Mouse (Mus musculus) adrenal gland, postnatal 25 days (tissue): ENCODE measurements around the gene Tmem199. TPM values are rescaled to one million over a fixed set of nuclear protein-coding genes. Genes with fewer than 3 reads are reported as not detected.
A peak's percentile ranks its signal among the peaks of the same experiment; 100 is the strongest.

ENCODE experiments used
- DNase-seq: peaks from one replicate; pipeline ENCODE4 v3.0.0; 2021; ENCODE audit warnings: mixed read lengths
- total RNA-seq: library from RNA; stranded (reverse); gene quantifications from 2 replicates; pipeline ENCODE4 v1.2.3, GENCODE M21; 2021

Gene Tmem199
- total RNA-seq, 1 experiment from 2014 or later = 32.1 TPM

DNA sequence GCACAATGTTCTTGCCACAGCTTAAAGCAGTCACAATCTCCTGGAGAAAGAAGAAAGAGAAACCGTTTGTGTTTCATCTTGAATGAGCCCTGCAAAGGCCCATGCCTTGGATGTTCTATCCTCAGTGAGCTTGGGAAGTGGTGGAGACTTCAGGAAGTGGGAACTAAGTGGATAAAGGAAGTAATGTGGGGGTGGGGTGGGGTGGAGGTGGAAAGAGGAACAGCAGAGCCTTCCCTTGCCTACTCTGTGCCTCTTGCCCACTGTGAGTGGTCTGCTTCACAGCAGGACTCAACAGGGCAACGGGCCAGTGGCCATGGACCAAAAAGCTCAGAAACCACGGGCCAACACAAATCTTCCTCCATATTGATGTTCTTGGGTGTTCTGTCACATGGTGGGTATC, 36.7 kb downstream of the Tmem199 start:
- no peak for DNase-seq

DNA sequence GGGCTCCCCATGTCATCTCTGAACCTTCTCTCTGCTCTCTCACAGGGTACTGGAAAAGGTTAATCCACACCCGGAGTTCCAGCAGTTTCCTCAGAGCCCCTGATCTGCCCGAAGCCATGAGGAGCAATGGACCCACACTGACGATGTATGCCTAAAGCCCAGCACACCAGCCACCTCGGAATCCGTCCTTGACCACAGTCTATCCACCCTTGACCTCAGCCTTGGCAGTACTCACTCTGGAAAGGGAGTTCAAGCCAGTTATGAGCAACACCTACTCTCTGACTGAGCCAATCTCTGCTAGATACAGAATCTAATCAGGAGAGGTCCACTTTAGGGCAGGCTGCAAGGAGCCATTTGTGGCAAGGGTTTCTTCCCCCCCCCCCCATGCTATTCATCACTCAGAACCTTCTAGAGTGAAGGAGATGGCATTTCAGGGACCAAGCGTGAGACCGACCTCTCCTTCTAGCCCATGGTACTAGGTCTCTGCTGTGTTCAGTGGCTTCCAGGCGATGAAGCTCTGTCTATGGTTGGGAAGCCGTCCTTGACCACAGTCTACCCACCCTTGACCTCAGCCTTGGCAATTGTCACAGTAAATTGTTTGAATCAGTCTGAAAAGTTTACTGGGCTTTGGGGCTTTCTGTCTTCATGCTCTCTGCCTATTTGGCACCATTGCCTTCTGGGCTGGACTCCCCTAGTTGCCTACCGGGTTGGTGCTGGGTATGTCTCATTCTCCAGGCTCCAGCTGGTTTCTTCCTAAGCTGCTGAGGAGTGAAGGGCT, 40.5 kb downstream of the Tmem199 start:
- peak; percentile 27 for DNase-seq

DNA sequence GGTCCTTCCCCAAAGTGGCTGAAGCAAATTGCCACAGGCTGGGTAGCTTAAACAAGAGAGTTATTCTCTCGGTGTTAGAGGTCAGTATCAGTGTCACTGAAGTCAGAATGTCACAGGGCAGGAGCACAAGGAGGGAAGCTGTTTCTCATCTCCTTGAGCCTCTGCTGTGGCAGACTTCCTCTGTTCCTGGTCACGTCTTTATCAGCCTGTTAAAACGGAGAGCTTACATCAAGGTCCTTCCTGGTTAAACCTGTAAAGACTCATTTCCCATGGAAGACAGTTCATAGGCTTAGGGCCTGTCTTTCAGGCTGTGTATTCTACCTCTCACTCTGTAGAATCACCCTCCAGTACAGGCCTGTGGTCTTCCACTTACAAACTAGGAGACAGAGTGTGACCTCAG, 44.0 kb downstream of the Tmem199 start:
- no peak for DNase-seq

DNA sequence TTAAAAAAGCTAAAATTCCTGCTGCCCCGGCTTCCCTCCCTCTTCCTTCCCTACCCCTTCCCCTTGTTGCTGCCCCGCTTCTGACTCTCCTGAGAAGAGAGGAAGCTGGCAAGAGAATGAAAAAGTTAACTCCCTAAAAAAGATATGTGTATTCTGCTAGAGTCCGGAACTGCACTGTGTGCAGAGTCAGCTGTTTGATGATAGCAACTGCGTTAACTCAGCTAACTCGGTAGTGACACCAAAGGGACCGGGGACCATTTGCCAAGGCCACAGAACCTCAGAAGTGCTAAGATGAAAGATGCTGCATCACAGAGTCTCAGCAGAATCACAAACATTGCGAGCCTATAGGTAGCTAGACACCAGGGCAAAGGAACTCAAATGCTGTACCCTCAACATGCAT, 44.5 kb downstream of the Tmem199 start:
- no peak for DNase-seq

DNA sequence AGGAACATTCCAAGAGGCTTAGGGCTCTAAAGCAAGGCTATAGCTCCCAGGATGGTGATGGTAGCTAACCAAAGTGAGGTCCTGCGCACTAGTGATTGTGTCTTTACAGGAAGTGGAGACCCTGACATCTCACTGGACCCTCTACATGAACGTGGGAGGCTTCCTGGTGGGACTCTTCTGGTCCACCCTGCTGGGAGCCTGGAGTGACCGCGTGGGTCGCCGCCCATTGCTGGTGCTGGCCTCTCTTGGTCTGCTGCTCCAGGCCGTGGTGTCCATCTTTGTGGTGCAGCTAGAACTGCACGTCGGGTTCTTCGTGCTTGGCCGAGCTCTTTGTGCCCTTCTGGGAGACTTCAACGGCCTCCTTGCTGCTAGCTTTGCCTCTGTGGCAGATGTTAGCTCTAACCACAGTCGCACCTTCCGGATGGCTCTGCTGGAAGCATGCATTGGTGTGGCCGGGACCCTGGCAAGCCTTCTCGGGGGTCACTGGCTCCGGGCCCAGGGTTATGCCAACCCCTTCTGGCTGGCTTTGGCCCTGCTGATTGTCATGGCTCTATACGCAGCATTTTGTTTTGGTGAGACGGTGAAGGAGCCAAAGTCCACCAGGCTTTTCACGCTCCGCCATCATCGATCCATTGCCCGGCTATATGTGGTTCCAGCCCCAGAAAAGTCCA, 45.6 kb downstream of the Tmem199 start:
- DNase-seq = no peak

DNA sequence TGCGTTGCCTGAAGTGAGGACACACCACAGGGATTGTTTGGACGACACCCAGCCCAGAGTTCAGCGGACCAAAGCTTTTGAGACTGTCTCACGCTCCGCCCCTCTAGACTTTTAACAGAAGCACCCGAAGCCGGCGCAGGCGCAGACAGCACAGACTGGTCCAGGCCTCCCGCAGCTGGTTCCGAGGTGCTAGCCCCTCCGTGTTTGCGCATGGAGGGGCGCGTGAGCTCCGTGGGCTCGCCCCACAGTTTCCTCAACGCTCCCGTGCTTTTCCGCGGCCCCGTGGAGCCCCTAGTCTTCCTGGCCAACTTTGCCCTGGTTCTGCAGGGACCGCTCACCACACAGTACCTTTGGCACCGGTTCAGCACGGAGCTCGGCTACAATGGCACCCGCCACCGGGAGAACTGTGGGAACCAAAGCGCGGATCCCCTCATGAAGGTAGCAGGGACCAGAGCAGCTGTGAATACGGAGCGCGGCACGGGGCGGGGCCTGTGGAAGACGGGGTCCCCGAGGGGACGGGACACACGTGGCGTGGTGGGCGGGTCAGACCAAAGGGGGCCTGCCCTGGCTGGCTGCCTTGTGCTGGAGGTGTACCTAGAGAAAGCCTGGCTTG, 46.3 kb downstream of the Tmem199 start, which contains the start of gene Slc46a1:
TSS of gene Slc46a1 (plus strand) at position 130 of the 613 bp plus-strand sequence.
- DNase-seq = peak; percentile 91

DNA sequence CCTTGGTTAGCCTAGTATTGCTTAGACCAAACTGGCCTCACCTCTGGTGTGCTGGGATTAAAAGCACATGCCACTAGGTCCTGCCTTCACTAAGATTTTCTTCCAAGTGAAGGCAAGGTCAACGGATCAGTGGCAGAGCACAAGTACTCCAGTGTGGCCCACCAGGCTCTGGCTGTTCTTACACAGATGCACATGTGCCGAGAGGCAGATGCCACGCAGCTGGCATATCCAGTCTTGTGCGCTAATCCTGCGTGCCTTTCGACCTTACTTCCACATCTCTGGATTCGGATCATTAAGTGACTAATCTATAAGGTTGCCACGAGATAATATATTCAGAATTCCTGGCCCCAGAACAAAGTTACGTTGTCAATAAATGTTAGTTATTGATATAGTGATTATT, 46.9 kb downstream of the Tmem199 start:
- DNase-seq = no peak

DNA sequence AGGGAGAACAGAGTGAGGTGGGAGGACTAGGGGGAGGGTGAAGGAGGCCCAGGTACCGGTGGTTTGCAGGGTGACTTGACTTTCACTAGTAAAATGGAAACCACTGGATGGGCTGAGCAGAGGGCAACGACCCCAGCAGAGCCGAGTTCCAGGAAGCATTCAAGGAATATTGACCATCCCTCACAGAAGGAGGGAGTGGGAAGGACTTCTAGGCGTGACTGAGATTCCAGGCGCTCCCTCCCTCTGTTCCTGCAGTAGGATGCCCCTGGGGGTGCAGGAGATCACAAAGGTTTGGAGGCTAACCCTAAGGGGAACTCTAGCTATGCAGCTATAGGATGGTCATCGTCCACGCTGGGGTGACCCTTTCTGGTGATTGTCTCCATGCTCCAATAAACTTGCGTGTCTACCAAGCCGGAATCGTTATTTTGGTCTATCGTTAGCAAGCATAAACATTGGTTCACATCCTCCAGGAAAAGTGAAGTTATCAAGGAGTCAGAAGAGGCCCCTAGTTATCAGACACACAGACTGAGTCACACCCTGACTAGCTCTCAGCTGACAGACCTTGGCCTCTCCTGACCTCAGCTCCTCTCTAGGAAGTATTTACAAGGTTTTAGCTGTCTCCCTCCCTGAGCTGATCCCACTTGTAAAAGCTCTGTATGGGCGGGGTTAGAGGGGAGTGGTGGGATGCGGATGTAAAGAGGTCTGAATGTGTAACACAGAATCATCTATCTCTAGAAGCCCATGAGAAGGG, 48.5 kb downstream of the Tmem199 start:
- DNase-seq = peak; percentile 24

DNA sequence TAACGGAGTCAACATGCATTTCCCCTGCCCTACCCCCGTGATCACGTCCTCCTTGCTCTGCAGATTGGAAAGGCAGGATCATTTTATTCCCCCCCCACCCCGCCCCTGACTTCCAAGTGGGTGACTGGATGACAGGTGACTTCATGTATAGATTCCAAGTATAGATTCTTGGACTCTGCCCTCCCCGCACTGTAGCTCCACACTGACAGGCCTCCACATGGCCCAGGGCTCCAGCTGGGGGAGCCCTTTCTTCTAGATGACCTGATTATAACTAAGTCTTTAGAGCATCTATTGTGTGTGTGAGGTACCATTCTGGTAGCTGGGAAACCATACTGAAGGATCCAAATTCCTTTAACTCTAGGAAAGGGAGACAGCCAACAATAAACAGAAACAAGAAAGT, 49.3 kb downstream of the Tmem199 start:
- DNase-seq = no peak

DNA sequence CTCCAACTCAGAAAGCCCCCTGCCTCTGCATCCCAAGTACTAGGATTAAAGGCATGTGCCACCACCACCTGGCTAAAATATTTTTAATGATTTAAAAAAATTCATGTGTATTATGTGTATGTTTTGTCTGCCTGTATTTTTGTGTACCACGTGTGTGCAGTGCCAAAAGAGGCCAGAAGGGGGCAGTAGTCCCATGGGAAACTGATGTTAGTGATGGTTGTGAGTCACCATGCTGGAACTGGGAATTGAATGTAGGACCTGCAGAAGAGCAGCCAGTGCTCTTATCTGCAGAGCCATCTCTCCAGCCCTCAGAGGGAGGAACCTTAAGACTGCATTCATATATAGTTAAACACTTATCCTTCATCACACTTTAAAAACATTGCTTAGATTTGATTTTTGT, 50.1 kb downstream of the Tmem199 start:
- DNase-seq = no peak

DNA sequence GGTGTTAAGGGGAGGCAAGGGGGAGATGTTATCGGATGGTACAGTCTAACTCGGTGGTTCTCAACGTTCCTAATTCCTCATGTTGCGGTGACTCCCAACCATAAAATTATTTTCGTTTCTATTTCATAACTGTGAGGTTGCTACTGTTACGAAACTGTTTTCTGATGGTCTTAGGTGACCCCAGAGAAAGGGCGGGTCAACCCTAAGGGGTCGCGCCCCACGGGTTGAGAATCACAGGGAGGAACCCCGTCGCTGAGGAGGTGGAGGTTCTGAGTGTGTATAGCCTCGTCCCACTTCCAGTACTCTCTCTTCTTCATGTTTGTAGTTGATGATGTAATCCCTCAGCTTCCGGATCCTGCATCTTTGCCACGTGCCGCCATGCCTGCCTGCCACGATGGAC, 53.2 kb downstream of the Tmem199 start:
- no peak for DNase-seq

Other genes starting within 250 kb of the Tmem199 start
- 1.3 and 1.7 TPM in 2 replicates for gene BC030499, start 221.3 kb downstream of the Tmem199 start, total RNA-seq
- 9.5 and 10.7 TPM in 2 replicates for gene Spag5, start 210.6 kb downstream of the Tmem199 start, total RNA-seq
- 20.9 and 23.2 TPM in 2 replicates for gene Aldoc, start 189.2 kb downstream of the Tmem199 start, total RNA-seq
- gene Pigs, start 183.8 kb downstream of the Tmem199 start, total RNA-seq = 57.0 and 63.2 TPM in 2 replicates
- 27.3 and 45.5 TPM in 2 replicates for gene Unc119, start 168.7 kb downstream of the Tmem199 start, total RNA-seq
- gene Foxn1, start 125.6 kb downstream of the Tmem199 start, total RNA-seq = 0.36 and 0.86 TPM in 2 replicates
- gene Slc13a2, start 90.0 kb downstream of the Tmem199 start, total RNA-seq = not detected in 2 replicates
- 46.2 and 57.5 TPM in 2 replicates for gene Slc46a1, start 46.5 kb downstream of the Tmem199 start, total RNA-seq
- 6.1 and 6.7 TPM in 2 replicates for gene Sarm1, start 14.4 kb downstream of the Tmem199 start, total RNA-seq
- 1.1 and 23.3 TPM in 2 replicates for gene Vtn, start 13.1 kb downstream of the Tmem199 start, total RNA-seq
- not detected in 2 replicates for gene Sebox, start 8.7 kb downstream of the Tmem199 start, total RNA-seq
- 155 and 159 TPM in 2 replicates for gene Poldip2, start within 50 bp of the Tmem199 start, total RNA-seq
- 40.6 and 45.9 TPM in 2 replicates for gene Tnfaip1, start 24.2 kb upstream of the Tmem199 start, total RNA-seq
- gene Ift20, start 24.2 kb upstream of the Tmem199 start, total RNA-seq = 81.9 and 97.8 TPM in 2 replicates
- 63.8 and 70.1 TPM in 2 replicates for gene Tmem97, start 38.6 kb upstream of the Tmem199 start, total RNA-seq
- gene Nlk, start 185.2 kb upstream of the Tmem199 start, total RNA-seq = 66.5 and 93.9 TPM in 2 replicates
- 66.6 and 73.8 TPM in 2 replicates for gene Ccnq, start 239.6 kb upstream of the Tmem199 start, total RNA-seq